ENCODE assay signal across 8 mouse cellular contexts in the genomic region with DNA sequence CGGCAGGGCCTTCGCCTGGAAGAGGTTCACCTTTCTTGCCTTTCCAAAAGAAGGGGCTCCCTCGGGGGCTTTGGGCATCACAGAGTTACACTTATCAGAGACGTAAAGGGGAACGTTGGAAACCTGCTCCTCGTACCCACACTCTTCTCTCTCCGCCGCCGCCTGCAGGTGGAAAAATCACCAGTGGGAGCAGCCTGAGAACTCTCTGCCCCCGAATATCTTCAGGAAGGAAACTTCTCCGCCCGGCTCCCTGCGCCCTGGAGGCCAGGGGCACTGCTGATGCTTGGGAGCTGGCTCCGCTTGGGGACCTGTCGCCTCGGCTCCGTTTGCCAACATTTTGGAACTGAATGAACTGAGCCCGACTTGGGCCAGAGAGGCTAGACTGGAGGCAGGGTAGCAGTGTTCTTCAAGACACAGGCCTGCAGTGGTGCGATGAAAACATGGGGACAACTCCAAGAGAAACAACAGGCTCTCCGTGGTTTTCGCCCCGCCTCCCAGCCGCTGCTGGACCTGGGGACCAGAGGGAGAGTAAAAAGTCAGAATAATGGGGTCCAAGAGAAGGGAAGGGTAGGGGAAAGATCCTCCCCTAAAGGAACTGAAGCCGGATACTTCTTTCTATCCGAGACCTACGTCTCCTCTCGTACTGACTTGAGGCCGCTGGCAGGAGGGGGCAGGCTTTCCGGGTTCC. TPM values are rescaled to one million over a fixed set of nuclear protein-coding genes. Genes with fewer than 3 reads are reported as not detected.
DNase-seq lines count a peak whose midpoint lies in the region; ATAC-seq and TF ChIP-seq lines count a peak whose summit lies in the region.

No protein-coding gene starts in this region.

- H3K27ac ChIP-seq in forebrain, postnatal 0 days (ENCODE audit: low read depth, low read length) = peak overlapping the region; percentile 35; the same call in 1 of the 2 replicates
- H3K27ac ChIP-seq in intestine, embryonic 14.5 days (ENCODE audit: low read depth) = peak overlapping the region; percentile 98

- peak; percentile 53 for TF ChIP-seq CTCF in forebrain, postnatal 0 days (IDR thresholded peaks at IDR 0.05; ENCODE audit: low read depth)

- WGBS in forebrain, postnatal 0 days = 3% methylated on average over 29 of the region's 29 CpGs
- 6% methylated on average over 29 of the region's 29 CpGs for WGBS in intestine, embryonic 14.5 days

- peak overlapping the region; percentile 94 for H3K4me2 ChIP-seq in forebrain, postnatal 0 days (ENCODE audit: low read depth)
- peak overlapping the region; percentile 64 for H3K4me2 ChIP-seq in intestine, embryonic 14.5 days (ENCODE audit: low read length)

- ATAC-seq in forebrain, postnatal 0 days = no peak
- ATAC-seq in intestine, embryonic 14.5 days (replicated peaks; ENCODE audit: low FRiP score, low TSS enrichment, low read depth) = no peak
- no peak for ATAC-seq in monocyte, adult 5-6 weeks (replicated peaks; ENCODE audit: insufficient number of reproducible peaks, low FRiP score, low TSS enrichment, poor library complexity, severe bottlenecking)

- peaks cover 39% of the 10 kb centered on the region for H3K27me3 ChIP-seq in forebrain, postnatal 0 days (ENCODE audit: insufficient read depth, low read length)
- peaks cover 16% of the 10 kb centered on the region for H3K27me3 ChIP-seq in intestine, embryonic 14.5 days (replicated peaks; ENCODE audit: control insufficient read depth, insufficient read depth, low read length)

- no peaks in the 10 kb centered on the region for H3K9me3 ChIP-seq in forebrain, postnatal 0 days (ENCODE audit: low read length)
- no peaks in the 10 kb centered on the region for H3K9me3 ChIP-seq in intestine, embryonic 14.5 days (ENCODE audit: control insufficient read depth, low read length)

- peak overlapping the region; percentile 36 for H3K4me3 ChIP-seq in forebrain, postnatal 0 days (ENCODE audit: low read depth, low read length)
- H3K4me3 ChIP-seq in intestine, embryonic 14.5 days (ENCODE audit: low read depth, low read length) = peak overlapping the region; percentile 82

- peaks cover 11% of the 10 kb centered on the region for H3K4me1 ChIP-seq in forebrain, postnatal 0 days (ENCODE audit: insufficient read depth)
- peaks cover 2% of the 10 kb centered on the region; the same call in 1 of the 2 replicates for H3K4me1 ChIP-seq in intestine, embryonic 14.5 days (replicated peaks; ENCODE audit: control insufficient read depth, insufficient read depth, low read length)

- DNase-seq in cerebellum, postnatal 25 days = peak; percentile 31 to 35
- DNase-seq in cerebellum, adult 11-12 months = no peak
- DNase-seq in Muller cell, postnatal 12 days (ENCODE audit: inconsistent ontology term) = peak; percentile 57
- peak; percentile 53 for DNase-seq in forebrain, postnatal 0 days
- peak; percentile 82 for DNase-seq in intestine, embryonic 14.5 days (ENCODE audit: low spot score)
- peak; percentile 15 for DNase-seq in lung, postnatal 36 days
- DNase-seq in yolk sac, embryonic 10.5 days (ENCODE audit: low spot score) = peak; percentile 18

- peak overlapping the region; percentile 41 for H3K9ac ChIP-seq in forebrain, postnatal 0 days
- H3K9ac ChIP-seq in intestine, embryonic 14.5 days (ENCODE audit: low read length) = peak overlapping the region; percentile 91

- no peaks in the 10 kb centered on the region for H3K36me3 ChIP-seq in forebrain, postnatal 0 days (ENCODE audit: insufficient read depth)
- peaks cover 28% of the 10 kb centered on the region for H3K36me3 ChIP-seq in intestine, embryonic 14.5 days (ENCODE audit: control insufficient read depth, insufficient read depth, low read length)

RNA-seq across cellular contexts. Expression of gene Wnt5a, which starts 5.9 kb away (rescaled TPM):
- total RNA-seq in forebrain, postnatal 0 days (2014; rRNA removed) = 6.8 and 11.4 TPM in 2 replicates
- 7.3 and 14.3 TPM in 2 replicates for polyA plus RNA-seq in forebrain, postnatal 0 days (2015; fragmentation: Nextera tagmentation; extraction: Ambion mirVana)
- 37.0 and 49.8 TPM in 2 replicates for polyA plus RNA-seq in intestine, embryonic 14.5 days (2014; fragmentation: Nextera tagmentation; extraction: Ambion mirVana)
- not detected in 3 replicates for total RNA-seq in monocyte, adult 5-6 weeks (2017)
